Mouse (Mus musculus) spleen, adult 2 months (tissue): Measurements from ENCODE around the gene Fbxl5.

ENCODE experiments used
- CTCF ChIP-seq: fragments of 200-500 bp; IDR thresholded peaks from 2 replicates; pipeline ENCODE4 v1.5.1; 2011; ENCODE audit warnings: mild to moderate bottlenecking, inconsistent platforms; ENCODE audit not compliant: insufficient read depth, insufficient read length, insufficient replicate concordance; ENCODE audit errors: extremely low read depth
- POLR2A ChIP-seq: fragments of 200-500 bp; IDR thresholded peaks from 2 replicates; pipeline ENCODE4 v1.6.1; 2011; ENCODE audit warnings: low read depth, low read length, inconsistent platforms

GRCm38 (mm10) chr5:43787976-43788752 lies 33.3 kb downstream of the Fbxl5 start:
- TF ChIP-seq CTCF (no peak), POLR2A (no peak)
